ENCODE assay signal across 9 mouse cellular contexts in the genomic region with DNA sequence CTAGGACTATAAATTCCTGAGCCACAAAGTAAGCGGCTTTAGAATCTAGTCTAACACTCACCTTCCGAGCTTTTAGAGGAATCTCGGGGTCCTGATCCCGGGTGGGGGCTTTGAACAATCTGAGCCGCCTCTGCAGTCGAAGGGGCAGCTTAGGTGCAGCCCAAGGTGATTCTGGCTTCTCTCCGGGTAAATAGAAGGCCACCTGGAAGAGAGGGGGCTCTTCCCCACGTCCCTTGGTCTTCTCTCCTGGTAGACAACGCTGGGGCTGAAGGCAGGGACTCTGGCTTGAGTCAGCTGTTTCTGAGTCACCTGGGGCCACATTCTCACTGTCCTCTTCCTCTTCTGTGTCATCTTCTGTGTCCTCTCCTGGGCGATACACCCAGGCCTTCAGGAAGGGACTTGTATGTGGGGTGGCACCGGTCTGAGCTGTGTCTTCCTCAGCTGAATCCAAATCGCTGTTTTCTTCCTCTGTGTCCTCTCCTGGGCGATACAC. TPM values are rescaled to one million over a fixed set of nuclear protein-coding genes. Genes with fewer than 3 reads are reported as not detected.
DNase-seq lines count a peak whose midpoint lies in the region; ATAC-seq and TF ChIP-seq lines count a peak whose summit lies in the region.
"Had no signal": no experiment of that assay in that cellular context is flagged by ENCODE, and none has a peak within 500 bp of the region (broad histone marks: within the 10 kb centered on the region; RNA-seq: fewer than 3 reads in every experiment).

No protein-coding gene starts in this region.

- peaks cover 9% of the 10 kb centered on the region for H3K36me3 ChIP-seq in heart, adult 2 months (ENCODE audit: control insufficient read depth, insufficient read depth, low read length)
- H3K36me3 ChIP-seq in spleen, adult 2 months (ENCODE audit: control insufficient read depth, insufficient read depth, low read length): peaks cover 7% of the 10 kb centered on the region
- H3K36me3 ChIP-seq in limb, embryonic 13.5 days: peaks cover 16% of the 10 kb centered on the region

- peak overlapping the region; percentile 58 for H3K27ac ChIP-seq in heart, adult 2 months
- H3K27ac ChIP-seq in spleen, adult 2 months (ENCODE audit: insufficient read depth, low read length): no peak overlapping the region
- no peak overlapping the region; the same call in 1 of the 2 replicates for H3K27ac ChIP-seq in limb, embryonic 13.5 days

- ATAC-seq in limb, embryonic 13.5 days (ENCODE audit: low FRiP score, low read depth): no peak

- H3K4me3 ChIP-seq in heart, adult 2 months: peak overlapping the region; percentile 49
- H3K4me3 ChIP-seq in spleen, adult 2 months (ENCODE audit: extremely low read depth, insufficient read depth, insufficient read length): peak overlapping the region; percentile 39; the same call in 1 of the 2 replicates
- peak overlapping the region; percentile 17 for H3K4me3 ChIP-seq in limb, embryonic 13.5 days

- no peak for TF ChIP-seq POLR2A in heart, adult 2 months (IDR thresholded peaks at IDR 0.05; ENCODE audit: insufficient read depth, low read depth, low read length)
- TF ChIP-seq POLR2A in spleen, adult 2 months (IDR thresholded peaks at IDR 0.05; ENCODE audit: low read depth, low read length): no peak

- no peaks in the 10 kb centered on the region for H3K27me3 ChIP-seq in heart, adult 2 months (ENCODE audit: control insufficient read depth, insufficient read depth, low read length)
- no peaks in the 10 kb centered on the region for H3K27me3 ChIP-seq in spleen, adult 2 months (ENCODE audit: control insufficient read depth, insufficient read depth, low read length)
- H3K27me3 ChIP-seq in limb, embryonic 13.5 days: no peaks in the 10 kb centered on the region

- WGBS in heart, adult 2 months: 45% methylated on average over 13 of the region's 13 CpGs
- WGBS in spleen, adult 2 months: 76% methylated on average over 13 of the region's 13 CpGs
- 81% methylated on average over 13 of the region's 13 CpGs for WGBS in limb, embryonic 13.5 days

- peak overlapping the region; percentile 30; the same call in 1 of the 2 replicates for H3K9ac ChIP-seq in heart, adult 2 months (ENCODE audit: low read depth, low read length)
- H3K9ac ChIP-seq in limb, embryonic 13.5 days: peak overlapping the region; percentile 50; the same call in 1 of the 2 replicates

- no peaks in the 10 kb centered on the region for H3K9me3 ChIP-seq in limb, embryonic 13.5 days

- TF ChIP-seq CTCF in heart, adult 2 months (IDR thresholded peaks at IDR 0.05): no peak
- TF ChIP-seq CTCF in spleen, adult 2 months (IDR thresholded peaks at IDR 0.05; ENCODE audit: extremely low read depth, insufficient read depth, insufficient read length, insufficient replicate concordance): no peak

- peak overlapping the region; percentile 45 for H3K4me2 ChIP-seq in limb, embryonic 13.5 days (replicated peaks)

- intact Hi-C loops in heart, adult 2 months (cut with DNase I): loop anchor here (1.0 to 2.0 kb wide), 3 partner anchors 13 to 46 kb away; partner anchors contain the start of gene Nucb1
- intact Hi-C loops in heart, postnatal 10 days (cut with DNase I): loop anchor here (2.0 kb wide), 2 partner anchors 47 to 57 kb away; partner anchors contain the start of gene Bax

- peaks cover 13% of the 10 kb centered on the region for H3K4me1 ChIP-seq in heart, adult 2 months (ENCODE audit: control insufficient read depth, insufficient read depth, low read length)
- peaks cover 6% of the 10 kb centered on the region; the same call in 1 of the 2 replicates for H3K4me1 ChIP-seq in spleen, adult 2 months (ENCODE audit: control insufficient read depth, insufficient read depth, insufficient read length)
- peaks cover 48% of the 10 kb centered on the region for H3K4me1 ChIP-seq in limb, embryonic 13.5 days

- TF ChIP-seq EP300 in heart, adult 2 months (IDR thresholded peaks at IDR 0.05; ENCODE audit: insufficient read depth, low read depth, low read length): no peak

- H3K79me2 ChIP-seq in heart, adult 2 months (replicated peaks; ENCODE audit: control insufficient read depth, insufficient read depth, low read length): no peaks in the 10 kb centered on the region

- no peak for DNase-seq in heart, adult 2 months
- no peak for DNase-seq in heart, postnatal 10 days
- DNase-seq in spleen, adult 2 months (ENCODE audit: low read depth in 1 of 2, low spot score in 2 of 2): no peak
- DNase-seq in spleen, adult 18-20 months: no peak
- DNase-seq in spleen, postnatal 36 days (ENCODE audit: low spot score in 2 of 2): no peak
- no peak for DNase-seq in retina, postnatal 1 day
- DNase-seq in urinary bladder, postnatal 14 days (ENCODE audit: low spot score): no peak
- DNase-seq: right cerebral cortex, postnatal 4 days had no signal

RNA-seq across cellular contexts. Expression of gene Ppp1r15a, which starts 2.3 kb away (rescaled TPM):
- 10 to 100 TPM; 27.3 to 29.6 TPM for total RNA-seq in heart, adult 2 months (2021)
- 20.9 and 36.0 TPM in 2 replicates for polyA plus RNA-seq in heart, adult 2 months (2012; rRNA removed)
- total RNA-seq in heart, postnatal 10 days (2021): 10 to 100 TPM; 24.5 to 45.4 TPM
- 99.5 and 119 TPM in 2 replicates for polyA plus RNA-seq in spleen, adult 2 months (2012; rRNA removed)
- 27.5 and 28.8 TPM in 2 replicates for polyA plus RNA-seq in limb, embryonic 13.5 days (2015; fragmentation: Nextera tagmentation; extraction: Ambion mirVana)

RNA-seq across cellular contexts. Expression of gene Plekha4, which starts 2.4 kb away (rescaled TPM):
- 1 to 10 TPM; 2.9 to 3.2 TPM for total RNA-seq in heart, adult 2 months (2021)
- polyA plus RNA-seq in heart, adult 2 months (2012; rRNA removed): 6.7 and 7.2 TPM in 2 replicates
- total RNA-seq in heart, postnatal 10 days (2021): 1 to 10 TPM; 4.1 to 5.6 TPM
- polyA plus RNA-seq in spleen, adult 2 months (2012; rRNA removed): 6.5 and 7.2 TPM in 2 replicates
- 3.3 and 4.9 TPM in 2 replicates for polyA plus RNA-seq in limb, embryonic 13.5 days (2015; fragmentation: Nextera tagmentation; extraction: Ambion mirVana)

RNA-seq across cellular contexts. Expression of gene Nucb1, which starts 13.5 kb away (rescaled TPM):
- 100 to 1,000 TPM; 132 to 152 TPM for total RNA-seq in heart, adult 2 months (2021)
- 158 and 177 TPM in 2 replicates for polyA plus RNA-seq in heart, adult 2 months (2012; rRNA removed)
- total RNA-seq in heart, postnatal 10 days (2021): 100 to 1,000 TPM; 144 to 151 TPM
- polyA plus RNA-seq in spleen, adult 2 months (2012; rRNA removed): 171 and 188 TPM in 2 replicates
- 215 TPM in 2 replicates for polyA plus RNA-seq in limb, embryonic 13.5 days (2015; fragmentation: Nextera tagmentation; extraction: Ambion mirVana)

RNA-seq across cellular contexts. Expression of gene Hsd17b14, which starts 31.0 kb away (rescaled TPM):
- under 1 TPM in 1 of 2 experiments, not detected in 1; 0.76 TPM for total RNA-seq in heart, adult 2 months (2021)
- 0.45 and 0.47 TPM in 2 replicates for polyA plus RNA-seq in heart, adult 2 months (2012; rRNA removed)
- under 1 TPM; 0.25 to 0.34 TPM for total RNA-seq in heart, postnatal 10 days (2021)
- polyA plus RNA-seq in spleen, adult 2 months (2012; rRNA removed): 1.7 TPM in 2 replicates
- 0.43 and 0.98 TPM in 2 replicates for polyA plus RNA-seq in limb, embryonic 13.5 days (2015; fragmentation: Nextera tagmentation; extraction: Ambion mirVana)

RNA-seq across cellular contexts. Expression of gene Dhdh, which starts 35.1 kb away (rescaled TPM):
- 1 to 10 TPM; 8.2 to 8.9 TPM for total RNA-seq in heart, adult 2 months (2021)
- polyA plus RNA-seq in heart, adult 2 months (2012; rRNA removed): 6.4 and 10.1 TPM in 2 replicates
- 1 to 10 TPM; 4.7 to 6.0 TPM for total RNA-seq in heart, postnatal 10 days (2021)
- 1.5 and 1.6 TPM in 2 replicates for polyA plus RNA-seq in spleen, adult 2 months (2012; rRNA removed)
- polyA plus RNA-seq in limb, embryonic 13.5 days (2015; fragmentation: Nextera tagmentation; extraction: Ambion mirVana): 2.9 and 4.0 TPM in 2 replicates
